Mouse (Mus musculus): Measurements from ENCODE around the gene Ubac2. TPM values are rescaled to one million over a fixed set of nuclear protein-coding genes. Genes with fewer than 3 reads are reported as not detected.
A peak's percentile ranks its signal among the peaks of the same experiment; 100 is the strongest.

The Ubac2 gene
- polyA plus RNA-seq (2012; rRNA removed) = 102 TPM in 2 replicates

- DNase-seq = peak; percentile 98
- H3K36me3 ChIP-seq (ENCODE audit: control insufficient read depth, insufficient read depth, low read length) = no peaks in the 10 kb centered on the region
- TF ChIP-seq CTCF (IDR thresholded peaks at IDR 0.05; ENCODE audit: borderline replicate concordance, control insufficient read depth, extremely low read depth, insufficient read depth, low read length, poor library complexity) (no peak; the same call in 1 of the 2 replicates), POLR2A (IDR thresholded peaks at IDR 0.05; ENCODE audit: control insufficient read depth, extremely low read depth, insufficient read depth, low read length, poor library complexity) (peak; percentile 80)
- under 1% methylated on average over 61 of the region's 61 CpGs for WGBS
- H3K4me3 ChIP-seq (ENCODE audit: control insufficient read depth, insufficient read depth, low read length) = peak within 1 kb of the TSS; percentile 64
- H3K4me1 ChIP-seq (replicated peaks; ENCODE audit: control insufficient read depth, insufficient read depth, low read length) = peaks cover 21% of the 10 kb centered on the region
- H3K27ac ChIP-seq (ENCODE audit: control insufficient read depth, insufficient read depth, low read length) = peak within 1 kb of the TSS; percentile 82
- no peaks in the 10 kb centered on the region for H3K27me3 ChIP-seq (ENCODE audit: control insufficient read depth, insufficient read depth, low read length)
Measured at GRCm38 (mm10) chr14:121878176-121878858, at the start of gene Ubac2. Ubac2 (plus strand) TSS chr14:121878620.

GRCm38 (mm10) chr14:121829816-121830442, 48.5 kb upstream of the Ubac2 start:
- H3K36me3 ChIP-seq (ENCODE audit: control insufficient read depth, insufficient read depth, low read length) = no peaks in the 10 kb centered on the region
- no peaks in the 10 kb centered on the region for H3K27me3 ChIP-seq (ENCODE audit: control insufficient read depth, insufficient read depth, low read length)
- TF ChIP-seq POLR2A (IDR thresholded peaks at IDR 0.05; ENCODE audit: control insufficient read depth, extremely low read depth, insufficient read depth, low read length, poor library complexity) (no peak), CTCF (IDR thresholded peaks at IDR 0.05; ENCODE audit: borderline replicate concordance, control insufficient read depth, extremely low read depth, insufficient read depth, low read length, poor library complexity) (no peak)
- 10% methylated on average over 4 of the region's 4 CpGs for WGBS
- H3K4me1 ChIP-seq (replicated peaks; ENCODE audit: control insufficient read depth, insufficient read depth, low read length) = peaks cover 14% of the 10 kb centered on the region
- peak overlapping the region; percentile 22; the same call in 1 of the 2 replicates for H3K27ac ChIP-seq (ENCODE audit: control insufficient read depth, insufficient read depth, low read length)
- peak; percentile 30 for DNase-seq
- no peak overlapping the region for H3K4me3 ChIP-seq (ENCODE audit: control insufficient read depth, insufficient read depth, low read length)

GRCm38 (mm10) chr14:121833001-121833520, 45.4 kb upstream of the Ubac2 start:
- Histone ChIP-seq H3K27me3 (ENCODE audit: control insufficient read depth, insufficient read depth, low read length) (no peaks in the 10 kb centered on the region), H3K27ac (ENCODE audit: control insufficient read depth, insufficient read depth, low read length) (no peak overlapping the region), H3K4me3 (ENCODE audit: control insufficient read depth, insufficient read depth, low read length) (no peak overlapping the region), H3K4me1 (replicated peaks; ENCODE audit: control insufficient read depth, insufficient read depth, low read length) (peaks cover 11% of the 10 kb centered on the region), H3K36me3 (ENCODE audit: control insufficient read depth, insufficient read depth, low read length) (no peaks in the 10 kb centered on the region)
- WGBS = 96% methylated on average over 2 of the region's 2 CpGs
- TF ChIP-seq CTCF (IDR thresholded peaks at IDR 0.05; ENCODE audit: borderline replicate concordance, control insufficient read depth, extremely low read depth, insufficient read depth, low read length, poor library complexity) (no peak), POLR2A (IDR thresholded peaks at IDR 0.05; ENCODE audit: control insufficient read depth, extremely low read depth, insufficient read depth, low read length, poor library complexity) (no peak)
- no peak for DNase-seq

GRCm38 (mm10) chr14:121838161-121838560, 40.3 kb upstream of the Ubac2 start:
- H3K4me1 ChIP-seq (replicated peaks; ENCODE audit: control insufficient read depth, insufficient read depth, low read length) = no peaks in the 10 kb centered on the region
- no peak for DNase-seq
- TF ChIP-seq POLR2A (IDR thresholded peaks at IDR 0.05; ENCODE audit: control insufficient read depth, extremely low read depth, insufficient read depth, low read length, poor library complexity) (no peak), CTCF (IDR thresholded peaks at IDR 0.05; ENCODE audit: borderline replicate concordance, control insufficient read depth, extremely low read depth, insufficient read depth, low read length, poor library complexity) (no peak)
- no peak overlapping the region for H3K27ac ChIP-seq (ENCODE audit: control insufficient read depth, insufficient read depth, low read length)
- no peaks in the 10 kb centered on the region for H3K27me3 ChIP-seq (ENCODE audit: control insufficient read depth, insufficient read depth, low read length)
- no peak overlapping the region for H3K4me3 ChIP-seq (ENCODE audit: control insufficient read depth, insufficient read depth, low read length)
- 92% methylated on average over 4 of the region's 4 CpGs for WGBS
- no peaks in the 10 kb centered on the region for H3K36me3 ChIP-seq (ENCODE audit: control insufficient read depth, insufficient read depth, low read length)

GRCm38 (mm10) chr14:121840217-121840616, 38.2 kb upstream of the Ubac2 start:
- no peak for DNase-seq
- no peaks in the 10 kb centered on the region for H3K27me3 ChIP-seq (ENCODE audit: control insufficient read depth, insufficient read depth, low read length)
- H3K4me3 ChIP-seq (ENCODE audit: control insufficient read depth, insufficient read depth, low read length) = no peak overlapping the region
- TF ChIP-seq CTCF (IDR thresholded peaks at IDR 0.05; ENCODE audit: borderline replicate concordance, control insufficient read depth, extremely low read depth, insufficient read depth, low read length, poor library complexity) (no peak), POLR2A (IDR thresholded peaks at IDR 0.05; ENCODE audit: control insufficient read depth, extremely low read depth, insufficient read depth, low read length, poor library complexity) (no peak)
- WGBS = 62% methylated on average over 8 of the region's 8 CpGs
- H3K36me3 ChIP-seq (ENCODE audit: control insufficient read depth, insufficient read depth, low read length) = no peaks in the 10 kb centered on the region
- H3K4me1 ChIP-seq (replicated peaks; ENCODE audit: control insufficient read depth, insufficient read depth, low read length) = no peaks in the 10 kb centered on the region
- H3K27ac ChIP-seq (ENCODE audit: control insufficient read depth, insufficient read depth, low read length) = no peak overlapping the region

GRCm38 (mm10) chr14:121844486-121844885, 33.9 kb upstream of the Ubac2 start:
- whole genome bisulfite sequencing = 96% methylated on average over 8 of the region's 8 CpGs
- no peak for TF ChIP-seq CTCF (IDR thresholded peaks at IDR 0.05; ENCODE audit: borderline replicate concordance, control insufficient read depth, extremely low read depth, insufficient read depth, low read length, poor library complexity)
- TF ChIP-seq POLR2A (IDR thresholded peaks at IDR 0.05; ENCODE audit: control insufficient read depth, extremely low read depth, insufficient read depth, low read length, poor library complexity) = no peak

More at GRCm38 (mm10) chr14:121844486-121844885, 33.9 kb upstream of the Ubac2 start:
- Histone ChIP-seq H3K27ac (ENCODE audit: control insufficient read depth, insufficient read depth, low read length) (no peak overlapping the region), H3K36me3 (ENCODE audit: control insufficient read depth, insufficient read depth, low read length) (no peaks in the 10 kb centered on the region), H3K27me3 (ENCODE audit: control insufficient read depth, insufficient read depth, low read length) (no peaks in the 10 kb centered on the region), H3K4me3 (ENCODE audit: control insufficient read depth, insufficient read depth, low read length) (no peak overlapping the region), H3K4me1 (replicated peaks; ENCODE audit: control insufficient read depth, insufficient read depth, low read length) (peaks cover 4% of the 10 kb centered on the region; the same call in 1 of the 2 replicates)
- DNase-seq = no peak

Measured in thymus, adult 2 months (tissue).